Mouse (Mus musculus) MEL (cell line): ENCODE data around the gene Zbtb21. TPM values are rescaled to one million over a fixed set of nuclear protein-coding genes. Genes with fewer than 3 reads are reported as not detected.

Experiments used
- DNase-seq: peaks from one replicate; pipeline ENCODE4 v3.0.0; 2011; ENCODE audit warnings: low read depth, low spot score
- H3K27ac ChIP-seq: 2 replicates; pipeline ENCODE4 v1.5.1; 2012; ENCODE audit warnings: low read depth, mild to moderate bottlenecking, control low read depth, low read length, moderate library complexity; ENCODE audit not compliant: control insufficient read depth
- H3K27me3 ChIP-seq, 2 experiments: fragments of 150-350 bp in 1 of 2; sonication (generic) in 1 of 2; 2 replicates each; pipeline ENCODE4 v1.6.1; 2012; ENCODE audit warnings: low read length in 2 of 2, mild to moderate bottlenecking in 2 of 2, improper control_type of control experiment in 1 of 2, moderate library complexity in 1 of 2; ENCODE audit not compliant: insufficient read depth in 2 of 2, control insufficient read depth in 1 of 2
- H3K36me3 ChIP-seq, 2 experiments: 2 replicates each; pipeline ENCODE4 v1.6.1; 2012 to 2014; ENCODE audit warnings: low read length in 2 of 2, improper control_type of control experiment in 1 of 2, inconsistent platforms in 1 of 2, mild to moderate bottlenecking in 1 of 2; ENCODE audit not compliant: insufficient read depth in 2 of 2, control insufficient read depth in 1 of 2
- H3K4me1 ChIP-seq, 2 experiments: fragments of 150-350 bp in 1 of 2; sonication (generic) in 1 of 2; 2 replicates each; pipeline ENCODE4 v1.6.1; 2012; ENCODE audit warnings: low read length in 2 of 2, improper control_type of control experiment in 1 of 2, mild to moderate bottlenecking in 1 of 2; ENCODE audit not compliant: insufficient read depth in 2 of 2, control insufficient read depth in 1 of 2
- H3K4me3 ChIP-seq, 2 experiments: fragments of 150-350 bp in 1 of 2; sonication (generic) in 1 of 2; 2 replicates each; pipeline ENCODE4 v1.5.1; 2012; ENCODE audit warnings: low read depth in 2 of 2, low read length in 2 of 2, mild to moderate bottlenecking in 2 of 2, moderate library complexity in 2 of 2, control low read depth in 1 of 2, improper control_type of control experiment in 1 of 2; ENCODE audit not compliant: control insufficient read depth in 1 of 2, insufficient read depth in 1 of 2
- H3K79me2 ChIP-seq: 2 replicates; pipeline ENCODE4 v1.6.1; 2012; ENCODE audit warnings: mild to moderate bottlenecking, low read length, moderate library complexity; ENCODE audit not compliant: control insufficient read depth, poor library complexity, insufficient read depth
- H3K9ac ChIP-seq: 2 replicates; pipeline ENCODE4 v1.6.1; 2012; ENCODE audit warnings: low read depth, mild to moderate bottlenecking, control low read depth, low read length, moderate library complexity; ENCODE audit not compliant: control insufficient read depth, poor library complexity, severe bottlenecking
- H3K9me3 ChIP-seq: fragments of 150-350 bp; sonication (generic); replicated peaks from 2 replicates; pipeline ENCODE4 v1.6.1; 2012; ENCODE audit warnings: mild to moderate bottlenecking, low read length, improper control_type of control experiment, moderate library complexity; ENCODE audit not compliant: insufficient read depth
- BHLHE40 ChIP-seq: IDR thresholded peaks from 2 replicates; pipeline ENCODE4 v1.6.1; 2012; ENCODE audit warnings: low read depth, mild to moderate bottlenecking, inconsistent platforms, low read length, improper control_type of control experiment, borderline replicate concordance
- CTCF ChIP-seq, 3 experiments: IDR thresholded peaks in 2 of 3; conservative IDR thresholded peaks in 1 of 3; 2 replicates each; pipeline ENCODE4 v1.5.1; 2011 to 2012; ENCODE audit warnings: low read length in 3 of 3, low read depth in 2 of 3, mild to moderate bottlenecking in 2 of 3, improper control_type of control experiment in 1 of 3, inconsistent platforms in 1 of 3, mixed read lengths in 1 of 3, moderate library complexity in 1 of 3; ENCODE audit not compliant: control insufficient read depth in 1 of 3, insufficient read depth in 1 of 3, poor library complexity in 1 of 3, severe bottlenecking in 1 of 3
- E2F4 ChIP-seq: IDR thresholded peaks from 2 replicates; pipeline ENCODE4 v1.6.1; 2011; ENCODE audit warnings: low read depth, low read length, improper control_type of control experiment, borderline replicate concordance
- EP300 ChIP-seq, 2 experiments: IDR thresholded peaks; 2 replicates each; pipeline ENCODE4 v1.6.1; 2011; ENCODE audit warnings: improper control_type of control experiment in 2 of 2, low read length in 2 of 2, low read depth in 1 of 2, mild to moderate bottlenecking in 1 of 2
- ETS1 ChIP-seq: IDR thresholded peaks from 2 replicates; pipeline ENCODE4 v1.6.1; 2012; ENCODE audit warnings: low read depth, mild to moderate bottlenecking, inconsistent platforms, low read length, improper control_type of control experiment, moderate library complexity
- GATA1 ChIP-seq: IDR thresholded peaks from 2 replicates; pipeline ENCODE4 v1.6.1; 2011; ENCODE audit warnings: low read depth, low read length, improper control_type of control experiment
- HCFC1 ChIP-seq: IDR thresholded peaks from 2 replicates; pipeline ENCODE4 v1.6.1; 2012; ENCODE audit warnings: low read depth, mild to moderate bottlenecking, inconsistent platforms, low read length, improper control_type of control experiment, moderate library complexity
- KAT2A ChIP-seq: conservative IDR thresholded peaks from 2 replicates; pipeline ENCODE4 v1.6.1; 2012; ENCODE audit warnings: low read depth, low read length, improper control_type of control experiment, inconsistent platforms
- MAX ChIP-seq: IDR thresholded peaks from 2 replicates; pipeline ENCODE4 v1.6.1; 2011; ENCODE audit warnings: low read length, improper control_type of control experiment
- MYB ChIP-seq: IDR thresholded peaks from 2 replicates; pipeline ENCODE4 v1.6.1; 2011; ENCODE audit warnings: mild to moderate bottlenecking, low read depth, low read length, improper control_type of control experiment
- NELFE ChIP-seq: IDR thresholded peaks from 2 replicates; pipeline ENCODE4 v1.6.1; 2011; ENCODE audit warnings: low read depth, low read length, improper control_type of control experiment
- NRF1 ChIP-seq: IDR thresholded peaks from 2 replicates; pipeline ENCODE4 v1.6.1; 2014; ENCODE audit warnings: low read depth, mild to moderate bottlenecking, inconsistent platforms, low read length, improper control_type of control experiment, moderate library complexity; ENCODE audit not compliant: poor library complexity, insufficient read depth, severe bottlenecking
- POLR2A ChIP-seq, 2 experiments: IDR thresholded peaks; 2 replicates each; pipeline ENCODE4 v1.6.1; 2011 to 2012; ENCODE audit warnings: low read length in 2 of 2, mild to moderate bottlenecking in 2 of 2, control low read depth in 1 of 2, improper control_type of control experiment in 1 of 2, low read depth in 1 of 2, moderate library complexity in 1 of 2; ENCODE audit not compliant: control insufficient read depth in 1 of 2, insufficient read depth in 1 of 2, poor library complexity in 1 of 2
- POLR2AphosphoS2 ChIP-seq: IDR thresholded peaks from 2 replicates; pipeline ENCODE4 v1.6.1; 2011; ENCODE audit warnings: low read length, improper control_type of control experiment
- POLR2AphosphoS5 ChIP-seq: IDR thresholded peaks from 2 replicates; pipeline ENCODE4 v1.6.1; 2012; ENCODE audit warnings: low read depth, borderline replicate concordance, mild to moderate bottlenecking, inconsistent platforms, low read length, moderate library complexity, mixed read lengths
- RAD21 ChIP-seq: IDR thresholded peaks from 2 replicates; pipeline ENCODE4 v1.6.1; 2011; ENCODE audit warnings: mild to moderate bottlenecking, low read depth, low read length, improper control_type of control experiment
- RCOR1 ChIP-seq: IDR thresholded peaks from 2 replicates; pipeline ENCODE4 v1.6.1; 2012; ENCODE audit warnings: low read depth, mild to moderate bottlenecking, inconsistent platforms, low read length, improper control_type of control experiment
- SIN3A ChIP-seq: IDR thresholded peaks from 2 replicates; pipeline ENCODE4 v1.6.1; 2012; ENCODE audit warnings: low read length, improper control_type of control experiment, inconsistent platforms
- SMC3 ChIP-seq: IDR thresholded peaks from 2 replicates; pipeline ENCODE4 v1.6.1; 2011; ENCODE audit warnings: low read depth, low read length, improper control_type of control experiment
- TAL1 ChIP-seq: IDR thresholded peaks from 2 replicates; pipeline ENCODE4 v1.6.1; 2012; ENCODE audit warnings: mild to moderate bottlenecking, inconsistent platforms, low read length, moderate library complexity, mixed read lengths
- TBP ChIP-seq: IDR thresholded peaks from 2 replicates; pipeline ENCODE4 v1.8.0; 2011; ENCODE audit warnings: low read depth, low read length, improper control_type of control experiment
- TCF12 ChIP-seq: IDR thresholded peaks from 2 replicates; pipeline ENCODE4 v1.6.1; 2014; ENCODE audit warnings: low read depth, mild to moderate bottlenecking, inconsistent platforms, low read length, improper control_type of control experiment, moderate library complexity
- USF1 ChIP-seq: IDR thresholded peaks from 2 replicates; pipeline ENCODE4 v1.6.1; 2014; ENCODE audit warnings: low read depth, mild to moderate bottlenecking, inconsistent platforms, low read length, improper control_type of control experiment, moderate library complexity
- ZC3H11A ChIP-seq: IDR thresholded peaks from 2 replicates; pipeline ENCODE4 v1.6.1; 2012; ENCODE audit warnings: low read depth, mild to moderate bottlenecking, inconsistent platforms, low read length, improper control_type of control experiment
- ZKSCAN1 ChIP-seq: IDR thresholded peaks from 2 replicates; pipeline ENCODE4 v1.6.1; 2012; ENCODE audit warnings: low read depth, mild to moderate bottlenecking, inconsistent platforms, low read length, improper control_type of control experiment, moderate library complexity
- ZMIZ1 ChIP-seq: IDR thresholded peaks from 2 replicates; pipeline ENCODE4 v1.6.1; 2012; ENCODE audit warnings: low read depth, mild to moderate bottlenecking, inconsistent platforms, low read length, improper control_type of control experiment, moderate library complexity
- polyA plus RNA-seq, 2 experiments: library from polyadenylated mRNA; stranded (reverse) in 1 of 2; unstranded in 1 of 2; fragments of >175 nt in 1 of 2; fragments of >200 nt in 1 of 2; gene quantifications; 2 replicates each; pipeline versions ENCODE4 v1.2.1 to v1.2.4; 2012; ENCODE audit warnings: low replicate concordance in 2 of 2, low read depth in 1 of 2; ENCODE audit not compliant: insufficient read length in 2 of 2, insufficient read depth in 1 of 2, missing spikeins in 1 of 2
- total RNA-seq: library from RNA; depleted of rRNA; stranded (reverse); fragments of 300-350 nt; gene quantifications from 2 replicates; pipeline ENCODE4 v1.2.3, GENCODE M21; 2012

Gene Zbtb21
- total and polyA plus RNA-seq, 3 experiments, result 7.3 to 9.6 TPM; not detected in 1

- H3K4me3 ChIP-seq, result no peak overlapping the region
- no peak overlapping the region for H3K9ac ChIP-seq
- no peaks in the 10 kb centered on the region for H3K27me3 ChIP-seq
- H3K79me2 ChIP-seq, result no peaks in the 10 kb centered on the region
- H3K27ac ChIP-seq, result no peak overlapping the region
- peaks cover 0 to 28% of the 10 kb centered on the region in 2 experiments; a peak in 2 of 4 replicates for H3K36me3 ChIP-seq
- no peak for DNase-seq
- TF ChIP-seq USF1 (no peak), NELFE (no peak), SIN3A (no peak), SMC3 (no peak), ZC3H11A (no peak), MAX (no peak), RAD21 (no peak), NRF1 (no peak), GATA1 (peak; percentile 60; the same call in 1 of the 2 replicates), HCFC1 (no peak), EP300 (IDR thresholded peaks at IDR 0.05; ENCODE audit: low read depth in 1 of 2, low read length in 2 of 2) (no peak; a peak in 1 of 4 replicates), ETS1 (no peak), E2F4 (no peak), ZKSCAN1 (no peak), TAL1 (no peak), TBP (no peak), BHLHE40 (no peak), RCOR1 (peak; percentile 77), POLR2AphosphoS5 (no peak), TCF12 (0 out of 2 replicates have a peak, but pooled peaks have one; percentile 19), KAT2A (no peak), POLR2A (IDR thresholded peaks at IDR 0.05; ENCODE audit: control insufficient read depth in 1 of 2, insufficient read depth in 1 of 2, low read depth in 1 of 2, low read length in 2 of 2, poor library complexity in 1 of 2) (no peak), ZMIZ1 (no peak), CTCF (IDR thresholded peaks at IDR 0.05 in 2 of 3, conservative IDR thresholded peaks at IDR 0.05 in 1 of 3; ENCODE audit: control insufficient read depth in 1 of 3, insufficient read depth in 1 of 3, low read depth in 2 of 3, low read length in 3 of 3, poor library complexity in 1 of 3, severe bottlenecking in 1 of 3) (no peak), MYB (no peak), POLR2AphosphoS2 (no peak)
- H3K9me3 ChIP-seq, result no peaks in the 10 kb centered on the region
- peaks cover 17 to 28% of the 10 kb centered on the region in 2 experiments for H3K4me1 ChIP-seq
These were observed 58.4 kb downstream of the Zbtb21 start for GRCm38 (mm10) chr16:97904035-97904434.
